In the genomic region with DNA sequence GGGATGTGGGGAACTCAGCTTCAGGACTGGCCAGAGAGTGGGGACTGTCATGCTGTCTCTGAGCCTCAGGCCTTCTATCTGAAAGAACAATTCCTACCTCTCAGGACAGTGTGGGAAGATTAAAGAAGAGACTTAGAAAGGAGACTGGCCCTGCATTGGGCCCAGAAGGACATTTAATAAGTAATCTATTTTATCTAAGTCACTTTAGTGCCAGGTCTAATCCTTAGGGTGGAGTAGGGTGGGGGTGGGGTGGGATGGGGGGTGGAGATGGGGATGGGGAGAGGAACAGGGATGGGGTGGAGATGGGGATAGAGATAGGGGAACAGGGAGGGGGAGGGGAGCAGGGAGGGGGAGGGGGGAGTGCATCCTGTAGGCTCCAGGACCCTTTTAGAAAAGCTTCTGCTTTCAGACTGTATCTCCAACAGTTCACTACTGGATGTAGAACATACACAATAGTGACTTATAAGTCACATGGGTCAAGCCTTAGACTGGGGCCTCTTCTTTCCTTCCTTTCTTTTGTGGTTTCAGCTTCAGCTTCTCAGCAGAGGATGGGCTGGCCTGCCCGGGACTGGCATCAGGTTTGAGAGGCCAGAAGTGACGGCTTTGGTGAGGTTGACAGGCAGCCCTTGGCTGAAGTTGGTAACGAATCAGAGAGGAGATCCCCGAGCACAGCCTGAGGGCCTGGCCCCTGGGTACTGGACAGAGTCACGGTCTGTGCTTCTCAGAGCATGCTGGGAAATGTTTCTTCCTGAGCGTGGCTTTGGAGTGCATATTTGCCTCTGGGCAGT, we compare ENCODE assay signal across 12 mouse cellular contexts.
DNase-seq lines count a peak whose midpoint lies in the region; ATAC-seq lines count a peak whose summit lies in the region.
"Had no signal": no experiment of that assay in that cellular context is flagged by ENCODE, and none has a peak within 500 bp of the region (broad histone marks: within the 10 kb centered on the region; RNA-seq: fewer than 3 reads in every experiment).

No protein-coding gene starts in this region.

- no peaks in the 10 kb centered on the region for H3K27me3 ChIP-seq in hindbrain, embryonic 16.5 days (replicated peaks; ENCODE audit: control insufficient read depth, insufficient read depth, low read length)
- H3K27me3 ChIP-seq in hindbrain, embryonic 14.5 days (ENCODE audit: control insufficient read depth, insufficient read depth, low read length): no peaks in the 10 kb centered on the region
- H3K27me3 ChIP-seq in midbrain, embryonic 13.5 days: no peaks in the 10 kb centered on the region
- no peaks in the 10 kb centered on the region for H3K27me3 ChIP-seq in midbrain, embryonic 11.5 days (ENCODE audit: control insufficient read depth, insufficient read depth, low read length)
- H3K27me3 ChIP-seq in heart, embryonic 10.5 days (ENCODE audit: insufficient read depth, poor library complexity, severe bottlenecking): peaks cover 10% of the 10 kb centered on the region; the same call in 1 of the 2 replicates

- H3K36me3 ChIP-seq in hindbrain, embryonic 16.5 days (ENCODE audit: control insufficient read depth, insufficient read depth, low read length): no peaks in the 10 kb centered on the region
- no peaks in the 10 kb centered on the region for H3K36me3 ChIP-seq in hindbrain, embryonic 14.5 days (replicated peaks; ENCODE audit: control insufficient read depth, insufficient read depth)
- no peaks in the 10 kb centered on the region for H3K36me3 ChIP-seq in midbrain, embryonic 13.5 days
- H3K36me3 ChIP-seq in midbrain, embryonic 11.5 days (ENCODE audit: control insufficient read depth, insufficient read depth, low read length): no peaks in the 10 kb centered on the region
- H3K36me3 ChIP-seq in heart, embryonic 10.5 days: no peaks in the 10 kb centered on the region

- 0 out of 2 replicates have a peak overlapping the region, but pooled peaks have one; percentile 23 for H3K9ac ChIP-seq in hindbrain, embryonic 16.5 days (ENCODE audit: low read depth, low read length)
- H3K9ac ChIP-seq in hindbrain, embryonic 14.5 days: no peak overlapping the region
- H3K9ac ChIP-seq in midbrain, embryonic 13.5 days (replicated peaks): no peak overlapping the region
- H3K9ac ChIP-seq in midbrain, embryonic 11.5 days (ENCODE audit: low read length): no peak overlapping the region
- H3K9ac ChIP-seq: lung, embryonic 14.5 days had no signal

- H3K4me3 ChIP-seq in hindbrain, embryonic 16.5 days (ENCODE audit: low read length): no peak overlapping the region
- no peak overlapping the region for H3K4me3 ChIP-seq in hindbrain, embryonic 14.5 days (replicated peaks; ENCODE audit: low read length)
- no peak overlapping the region for H3K4me3 ChIP-seq in midbrain, embryonic 13.5 days (replicated peaks)
- H3K4me3 ChIP-seq in midbrain, embryonic 11.5 days (ENCODE audit: low read depth, low read length): no peak overlapping the region
- H3K4me3 ChIP-seq in heart, embryonic 10.5 days: no peak overlapping the region

- WGBS in hindbrain, embryonic 16.5 days: 32% methylated on average over 6 of the region's 6 CpGs
- 35% methylated on average over 6 of the region's 6 CpGs for WGBS in hindbrain, embryonic 14.5 days
- 21% methylated on average over 6 of the region's 6 CpGs for WGBS in midbrain, embryonic 13.5 days
- WGBS in midbrain, embryonic 11.5 days: 29% methylated on average over 6 of the region's 6 CpGs
- WGBS in heart, embryonic 10.5 days: 33% methylated on average over 6 of the region's 6 CpGs

- no peak; the same call in 1 of the 2 replicates for ATAC-seq in hindbrain, embryonic 16.5 days
- ATAC-seq in hindbrain, embryonic 14.5 days (ENCODE audit: low FRiP score): no peak; the same call in 1 of the 2 replicates
- peak; percentile 45; the same call in 1 of the 2 replicates for ATAC-seq in midbrain, embryonic 13.5 days
- ATAC-seq in midbrain, embryonic 11.5 days (ENCODE audit: low FRiP score): no peak

- DNase-seq in hindbrain, embryonic 14.5 days (ENCODE audit: low spot score): no peak
- no peak for DNase-seq in midbrain, embryonic 11.5 days (ENCODE audit: low spot score, missing footprints)
- DNase-seq in liver: peak; percentile 40
- peak; percentile 4 for DNase-seq in yolk sac, embryonic 10.5 days (ENCODE audit: low spot score)
- DNase-seq in heart, adult 8-10 months (ENCODE audit: low spot score): no peak
- DNase-seq in heart, embryonic 10.5 days (ENCODE audit: low spot score): no peak
- DNase-seq: gastrocnemius, postnatal 10 days; heart, postnatal 10 days; lung, embryonic 14.5 days; thymus, postnatal 36 days had no signal

- H3K4me2 ChIP-seq in hindbrain, embryonic 16.5 days (ENCODE audit: low read length): no peak overlapping the region
- H3K4me2 ChIP-seq in hindbrain, embryonic 14.5 days (replicated peaks): no peak overlapping the region
- no peak overlapping the region for H3K4me2 ChIP-seq in midbrain, embryonic 13.5 days (replicated peaks)
- H3K4me2 ChIP-seq in midbrain, embryonic 11.5 days: no peak overlapping the region
- H3K4me2 ChIP-seq: lung, embryonic 14.5 days had no signal

- H3K9me3 ChIP-seq in hindbrain, embryonic 16.5 days (ENCODE audit: control insufficient read depth, low read length): no peaks in the 10 kb centered on the region
- H3K9me3 ChIP-seq in hindbrain, embryonic 14.5 days (ENCODE audit: control insufficient read depth, low read length): no peaks in the 10 kb centered on the region
- no peaks in the 10 kb centered on the region for H3K9me3 ChIP-seq in midbrain, embryonic 13.5 days
- H3K9me3 ChIP-seq in midbrain, embryonic 11.5 days (ENCODE audit: control insufficient read depth, low read length): no peaks in the 10 kb centered on the region
- H3K9me3 ChIP-seq in heart, embryonic 10.5 days: no peaks in the 10 kb centered on the region

- no peaks in the 10 kb centered on the region; the same call in 1 of the 2 replicates for H3K4me1 ChIP-seq in hindbrain, embryonic 16.5 days (ENCODE audit: control insufficient read depth, insufficient read depth, low read depth, low read length)
- peaks cover 3% of the 10 kb centered on the region for H3K4me1 ChIP-seq in hindbrain, embryonic 14.5 days (replicated peaks; ENCODE audit: control insufficient read depth, insufficient read depth, low read length)
- peaks cover 12% of the 10 kb centered on the region; the same call in 1 of the 2 replicates for H3K4me1 ChIP-seq in midbrain, embryonic 13.5 days (replicated peaks)
- H3K4me1 ChIP-seq in midbrain, embryonic 11.5 days (ENCODE audit: control insufficient read depth, insufficient read depth, low read length): no peaks in the 10 kb centered on the region; the same call in 1 of the 2 replicates
- peaks cover 3% of the 10 kb centered on the region; the same call in 1 of the 2 replicates for H3K4me1 ChIP-seq in heart, embryonic 10.5 days

- H3K27ac ChIP-seq in hindbrain, embryonic 16.5 days (ENCODE audit: low read depth, low read length): no peak overlapping the region
- no peak overlapping the region for H3K27ac ChIP-seq in hindbrain, embryonic 14.5 days
- no peak overlapping the region for H3K27ac ChIP-seq in midbrain, embryonic 13.5 days
- no peak overlapping the region for H3K27ac ChIP-seq in midbrain, embryonic 11.5 days (ENCODE audit: low read depth, low read length)
- H3K27ac ChIP-seq in heart, embryonic 10.5 days: no peak overlapping the region

Comparison
In these comparisons a context has a peak if more than half of its experiments do, and no peak if none do; other contexts are left out.
1. DNase-seq: peak in liver (single experiment) and yolk sac, embryonic 10.5 days (single experiment); none in hindbrain, embryonic 14.5 days (single experiment), midbrain, embryonic 11.5 days (single experiment), heart, adult 8-10 months (single experiment) and heart, embryonic 10.5 days (single experiment).